Mouse (Mus musculus): ENCODE results near the gene Olfr1138.

GRCm38 (mm10) chr2:87743452-87743851 lies 3.7 kb upstream of the Olfr1138 start, which contains the start of gene Olfr1140:
- no peak for TF ChIP-seq CTCF (IDR thresholded peaks at IDR 0.05; ENCODE audit: low read depth, low read length)
- TF ChIP-seq POLR2A (IDR thresholded peaks at IDR 0.05; ENCODE audit: borderline replicate concordance, low read depth, low read length) = no peak

All from bone marrow macrophage, adult 2 months (primary cell).